15 mouse cellular contexts compared by ENCODE assay signal in genomic region chr4:148923414-148923813, GRCm38 (mm10).
DNase-seq lines count a peak whose midpoint lies in the region; ATAC-seq and TF ChIP-seq lines count a peak whose summit lies in the region.
"Had no signal": no experiment of that assay in that cellular context is flagged by ENCODE, and none has a peak within 500 bp of the region (broad histone marks: within the 10 kb centered on the region; RNA-seq: fewer than 3 reads in every experiment).

No protein-coding gene starts in this region.

- H3K27me3 ChIP-seq in kidney, embryonic 14.5 days (ENCODE audit: control insufficient read depth, insufficient read depth, low read length) = peaks cover 5% of the 10 kb centered on the region
- H3K27me3 ChIP-seq in hindbrain, embryonic 13.5 days = peaks cover 85% of the 10 kb centered on the region
- peaks cover 63% of the 10 kb centered on the region for H3K27me3 ChIP-seq in neural tube, embryonic 12.5 days (replicated peaks)

- intact Hi-C loops in gastrocnemius, adult 2 months (cut with DNase I) = no loop called here
- intact Hi-C loops in gastrocnemius, postnatal 36 days (cut with DNase I) = no loop called here
- intact Hi-C loops in left cerebral cortex, postnatal 25 days (cut with DNase I) = no loop called here

- H3K4me3 ChIP-seq in gastrocnemius, adult 2 months = no peak overlapping the region
- no peak overlapping the region for H3K4me3 ChIP-seq in kidney, embryonic 14.5 days (ENCODE audit: low read length)
- no peak overlapping the region for H3K4me3 ChIP-seq in hindbrain, embryonic 13.5 days
- H3K4me3 ChIP-seq in neural tube, embryonic 12.5 days = no peak overlapping the region
- H3K4me3 ChIP-seq: embryonic facial prominence, embryonic 13.5 days; forebrain, embryonic 13.5 days; left cerebral cortex, adult 2 months had no signal

- no peak for TF ChIP-seq CTCF in gastrocnemius, adult 2 months (IDR thresholded peaks at IDR 0.05)

- H3K27ac ChIP-seq in gastrocnemius, adult 2 months = peak overlapping the region; percentile 35; the same call in 1 of the 2 replicates
- H3K27ac ChIP-seq in kidney, embryonic 14.5 days (ENCODE audit: low read depth, low read length) = peak overlapping the region; percentile 77; the same call in 1 of the 2 replicates
- peak overlapping the region; percentile 83 for H3K27ac ChIP-seq in hindbrain, embryonic 13.5 days
- H3K27ac ChIP-seq in neural tube, embryonic 12.5 days = 0 out of 2 replicates have a peak overlapping the region, but pooled peaks have one; percentile 39
- H3K27ac ChIP-seq: embryonic facial prominence, embryonic 13.5 days; forebrain, embryonic 13.5 days; left cerebral cortex, adult 2 months had no signal

- peaks cover 88% of the 10 kb centered on the region for H3K4me1 ChIP-seq in kidney, embryonic 14.5 days (ENCODE audit: control insufficient read depth, insufficient read depth, low read length)
- H3K4me1 ChIP-seq in hindbrain, embryonic 13.5 days (replicated peaks) = peaks cover 97% of the 10 kb centered on the region
- peaks cover 94% of the 10 kb centered on the region for H3K4me1 ChIP-seq in neural tube, embryonic 12.5 days

- DNase-seq in gastrocnemius, adult 2 months = no peak
- no peak for DNase-seq in gastrocnemius, postnatal 36 days
- DNase-seq in kidney, postnatal 10 days = no peak
- no peak for DNase-seq in left cerebral cortex, adult 11 months (ENCODE audit: low spot score)
- no peak for DNase-seq in left cerebral cortex, postnatal 25 days (ENCODE audit: low spot score in 2 of 2)
- DNase-seq: adrenal gland, postnatal 14 days; heart, postnatal 14 days; spleen, adult 18-20 months had no signal

- no peaks in the 10 kb centered on the region for H3K9me3 ChIP-seq in kidney, embryonic 14.5 days (ENCODE audit: control insufficient read depth, low read length)
- H3K9me3 ChIP-seq in hindbrain, embryonic 13.5 days = no peaks in the 10 kb centered on the region
- H3K9me3 ChIP-seq in neural tube, embryonic 12.5 days = no peaks in the 10 kb centered on the region
- H3K9me3 ChIP-seq: embryonic facial prominence, embryonic 13.5 days; forebrain, embryonic 13.5 days had no signal

- H3K36me3 ChIP-seq in kidney, embryonic 14.5 days (ENCODE audit: control insufficient read depth, insufficient read depth, low read length) = no peaks in the 10 kb centered on the region
- no peaks in the 10 kb centered on the region for H3K36me3 ChIP-seq in hindbrain, embryonic 13.5 days
- no peaks in the 10 kb centered on the region for H3K36me3 ChIP-seq in neural tube, embryonic 12.5 days
- H3K36me3 ChIP-seq: embryonic facial prominence, embryonic 13.5 days had no signal

- H3K9ac ChIP-seq in kidney, embryonic 14.5 days (ENCODE audit: low read depth, low read length) = no peak overlapping the region
- no peak overlapping the region for H3K9ac ChIP-seq in hindbrain, embryonic 13.5 days
- no peak overlapping the region for H3K9ac ChIP-seq in neural tube, embryonic 12.5 days
- H3K9ac ChIP-seq: embryonic facial prominence, embryonic 13.5 days; forebrain, embryonic 13.5 days had no signal

- 21% methylated on average over 9 of the region's 9 CpGs for WGBS in kidney, embryonic 14.5 days
- WGBS in hindbrain, embryonic 13.5 days = 67% methylated on average over 9 of the region's 9 CpGs
- WGBS in neural tube, embryonic 12.5 days = 39% methylated on average over 9 of the region's 9 CpGs

- no peak for ATAC-seq in kidney, embryonic 14.5 days (ENCODE audit: low FRiP score, low TSS enrichment)
- ATAC-seq in hindbrain, embryonic 13.5 days (ENCODE audit: low FRiP score) = no peak
- ATAC-seq in neural tube, embryonic 12.5 days (ENCODE audit: low FRiP score, low read depth) = no peak
- ATAC-seq: forebrain, embryonic 13.5 days had no signal

- no peak overlapping the region; the same call in 1 of the 2 replicates for H3K4me2 ChIP-seq in kidney, embryonic 14.5 days (replicated peaks; ENCODE audit: low read depth, low read length)
- H3K4me2 ChIP-seq in hindbrain, embryonic 13.5 days = no peak overlapping the region
- H3K4me2 ChIP-seq in neural tube, embryonic 12.5 days (replicated peaks) = no peak overlapping the region
- H3K4me2 ChIP-seq: embryonic facial prominence, embryonic 13.5 days; forebrain, embryonic 13.5 days; liver, embryonic 11.5 days had no signal
